In genomic region chr9:106614616-106615015, GRCm38 (mm10) we compare ENCODE assay signal across 23 mouse cellular contexts. TPM values are rescaled to one million over a fixed set of nuclear protein-coding genes. Genes with fewer than 3 reads are reported as not detected.
"Had no signal": no experiment of that assay in that cellular context is flagged by ENCODE, and none has a peak within 500 bp of the region (broad histone marks: within the 10 kb centered on the region; RNA-seq: fewer than 3 reads in every experiment).

No protein-coding gene starts in this region.

- H3K4me1 ChIP-seq: limb, embryonic 10.5 days; limb, embryonic 13.5 days; liver, embryonic 12.5 days; liver, embryonic 15.5 days; neural tube, embryonic 13.5 days; stomach, embryonic 15.5 days had no signal

- H3K27ac ChIP-seq: kidney, postnatal 0 days; limb, embryonic 10.5 days; limb, embryonic 13.5 days; liver, embryonic 12.5 days; liver, embryonic 15.5 days; neural tube, embryonic 13.5 days; stomach, embryonic 15.5 days had no signal

- H3K36me3 ChIP-seq: limb, embryonic 10.5 days; limb, embryonic 13.5 days; liver, embryonic 12.5 days; liver, embryonic 15.5 days; neural tube, embryonic 13.5 days; stomach, embryonic 15.5 days had no signal

- H3K4me3 ChIP-seq: limb, embryonic 10.5 days; limb, embryonic 13.5 days; liver, embryonic 12.5 days; liver, embryonic 15.5 days; myocyte; neural tube, embryonic 13.5 days; stomach, embryonic 15.5 days had no signal

- DNase-seq: kidney, adult 2 months; kidney, postnatal 25 days; liver; lung, postnatal 4 days; midbrain, embryonic 14.5 days; retina, postnatal 1 day; right cerebral cortex, postnatal 25 days; spleen, adult 18-20 months; thymus, postnatal 36 days had no signal

- H3K9me3 ChIP-seq: limb, embryonic 10.5 days; liver, embryonic 12.5 days; liver, embryonic 15.5 days; stomach, embryonic 15.5 days had no signal

- ATAC-seq: intestine, postnatal 0 days; liver, embryonic 12.5 days had no signal

- H3K9ac ChIP-seq: limb, embryonic 13.5 days; liver, embryonic 12.5 days; liver, embryonic 15.5 days; neural tube, embryonic 13.5 days; stomach, embryonic 15.5 days had no signal

- H3K27me3 ChIP-seq: limb, embryonic 13.5 days; liver, embryonic 12.5 days; liver, embryonic 15.5 days; neural tube, embryonic 13.5 days; stomach, embryonic 15.5 days had no signal

- H3K4me2 ChIP-seq: limb, embryonic 13.5 days; liver, embryonic 12.5 days; liver, embryonic 15.5 days; midbrain, embryonic 11.5 days; neural tube, embryonic 13.5 days; stomach, embryonic 15.5 days had no signal

RNA-seq across cellular contexts. Expression of gene Iqcf6, which starts 11.8 kb away (rescaled TPM):
- polyA plus RNA-seq: intestine, embryonic 14.5 days; intestine, postnatal 0 days; kidney, adult 2 months; kidney, embryonic 14.5 days; kidney, postnatal 0 days; large intestine, adult 2 months; limb, embryonic 10.5 days; limb, embryonic 13.5 days; liver, embryonic 12.5 days; liver, embryonic 15.5 days; midbrain, embryonic 11.5 days; midbrain, embryonic 14.5 days; myocyte; neural tube, embryonic 13.5 days; stomach, embryonic 15.5 days; urinary bladder, adult 2 months had no signal

RNA-seq across cellular contexts. Expression of gene Grm2, which starts 41.3 kb away (rescaled TPM):
- polyA plus RNA-seq: intestine, embryonic 14.5 days; intestine, postnatal 0 days; kidney, adult 2 months; kidney, embryonic 14.5 days; kidney, postnatal 0 days; limb, embryonic 10.5 days; limb, embryonic 13.5 days; liver, embryonic 12.5 days; liver, embryonic 15.5 days; myocyte; stomach, embryonic 15.5 days; urinary bladder, adult 2 months had no signal

RNA-seq across cellular contexts. Expression of gene Iqcf4, which starts 43.8 kb away (rescaled TPM):
- polyA plus RNA-seq: intestine, embryonic 14.5 days; intestine, postnatal 0 days; kidney, adult 2 months; kidney, embryonic 14.5 days; kidney, postnatal 0 days; large intestine, adult 2 months; limb, embryonic 10.5 days; limb, embryonic 13.5 days; liver, embryonic 12.5 days; liver, embryonic 15.5 days; midbrain, embryonic 11.5 days; midbrain, embryonic 14.5 days; myocyte; neural tube, embryonic 13.5 days; stomach, embryonic 15.5 days; urinary bladder, adult 2 months had no signal

RNA-seq across cellular contexts. Expression of gene Iqcf3, which starts 53.2 kb away (rescaled TPM):
- polyA plus RNA-seq: intestine, embryonic 14.5 days; intestine, postnatal 0 days; kidney, embryonic 14.5 days; kidney, postnatal 0 days; large intestine, adult 2 months; limb, embryonic 10.5 days; limb, embryonic 13.5 days; liver, embryonic 12.5 days; liver, embryonic 15.5 days; midbrain, embryonic 11.5 days; midbrain, embryonic 14.5 days; myocyte; neural tube, embryonic 13.5 days; stomach, embryonic 15.5 days; urinary bladder, adult 2 months had no signal
